Mouse (Mus musculus): Measurements from ENCODE around the gene Nipbl. TPM values are rescaled to one million over a fixed set of nuclear protein-coding genes. Genes with fewer than 3 reads are reported as not detected.
A peak's percentile ranks its signal among the peaks of the same experiment; 100 is the strongest.
"Not testable (repeated sequence)": the region's sequence is repeated elsewhere in the genome, so short reads cannot be mapped to it uniquely, and the experiment has no call there.

Nipbl gene
- total RNA-seq (2015) (69.1 and 73.4 TPM in 2 replicates), total RNA-seq (2017) (45.2 and 66.3 TPM in 2 replicates)

DNA sequence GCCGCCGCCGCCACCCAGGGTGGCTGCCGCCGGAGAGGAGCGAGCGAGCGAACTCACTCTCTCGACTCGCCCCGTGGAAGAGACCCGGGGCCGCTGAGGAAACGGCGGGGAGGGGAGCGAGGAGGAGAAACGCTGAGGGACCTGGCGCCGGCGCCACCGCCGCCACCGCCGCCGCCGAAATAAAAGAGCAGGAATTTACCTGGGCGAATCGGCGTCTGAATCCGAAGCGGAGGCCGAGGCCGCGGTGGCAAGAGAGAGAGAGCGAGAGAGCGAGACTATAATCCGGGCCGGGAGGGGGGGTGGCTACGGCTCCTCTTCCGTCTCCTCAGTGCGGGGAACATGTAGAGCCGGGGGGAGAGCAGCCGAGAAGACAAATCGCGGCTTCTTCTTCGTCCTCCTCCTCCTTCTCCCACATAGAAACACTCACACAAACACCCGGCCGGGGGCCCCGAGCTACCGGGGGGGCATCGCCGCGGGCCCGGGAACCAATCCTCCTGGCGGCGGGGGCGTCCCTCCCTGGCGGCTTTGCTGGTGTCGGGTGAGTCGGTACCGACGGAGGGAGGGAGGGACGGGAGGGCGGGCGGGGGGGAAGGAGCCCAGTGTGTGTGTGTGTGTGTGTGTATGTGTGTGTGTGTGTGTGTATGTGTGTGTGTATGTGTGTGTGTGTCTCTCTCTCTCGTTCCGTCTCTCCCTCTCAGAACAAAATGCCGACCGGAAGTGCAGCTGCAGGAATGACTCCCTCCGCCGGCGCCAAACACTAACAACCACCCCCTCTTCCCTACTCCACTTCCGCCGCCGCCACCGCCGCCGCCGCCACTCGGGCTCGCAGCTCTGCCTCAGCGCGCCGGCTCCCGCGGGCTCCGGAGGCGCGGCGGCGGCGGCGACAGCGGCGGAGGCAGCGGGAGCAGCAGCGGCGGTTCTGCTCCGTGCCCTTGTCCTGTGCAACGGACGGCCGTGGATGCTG lies at the start of gene Nipbl:
Gene Nipbl (minus strand): TSS at position 538 of the 964 bp plus-strand sequence.
- ATAC-seq (ENCODE audit: poor library complexity, severe bottlenecking), result peak; percentile 66

DNA sequence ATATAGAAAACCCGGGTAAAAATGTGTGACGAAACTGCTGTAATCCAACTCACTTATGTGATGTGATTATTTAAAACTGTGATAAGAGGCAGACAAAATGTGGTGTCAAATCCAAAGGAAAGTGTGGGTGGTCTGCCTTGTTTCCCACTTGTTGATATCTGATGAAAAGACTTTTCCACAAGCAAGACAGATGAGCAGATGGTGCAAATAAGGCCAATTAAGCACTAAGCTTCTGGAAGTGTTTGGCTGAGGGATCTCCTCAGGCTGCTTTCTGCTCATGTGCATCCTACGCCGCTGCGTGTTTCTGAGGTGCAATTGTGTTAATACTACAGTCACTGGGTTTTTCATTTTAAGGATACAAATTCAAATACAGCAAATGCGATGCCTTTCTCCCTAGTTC lies 41.0 kb upstream of the Nipbl start:
- no peak for ATAC-seq (ENCODE audit: poor library complexity, severe bottlenecking)

DNA sequence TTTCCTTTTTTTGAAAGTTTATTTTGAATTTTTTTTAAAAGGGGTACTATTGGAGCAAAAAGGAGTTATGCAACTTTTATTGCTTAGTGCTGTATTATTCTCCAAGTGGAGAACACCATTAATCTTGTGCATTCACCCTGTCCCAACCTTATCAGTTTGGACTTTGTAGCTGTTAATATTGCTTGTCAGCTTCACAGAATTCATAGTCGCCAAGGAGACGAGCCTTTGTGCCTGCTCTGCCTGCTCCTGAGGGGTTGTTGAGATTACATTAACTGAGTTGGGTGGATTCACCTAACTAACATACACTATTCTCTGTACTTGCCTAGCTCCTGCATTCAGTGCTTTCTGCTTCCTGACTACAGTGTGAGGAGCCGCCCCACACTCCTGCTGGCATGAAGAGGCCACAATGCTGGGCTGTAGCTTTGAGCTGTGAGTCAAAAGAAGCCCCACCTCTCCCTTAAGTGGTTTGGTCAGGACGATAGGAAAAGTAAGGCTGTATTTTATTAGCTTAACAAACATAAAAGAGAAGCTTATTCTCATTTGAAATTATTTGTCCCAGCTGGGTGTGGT lies 24.8 kb upstream of the Nipbl start:
- ATAC-seq (ENCODE audit: poor library complexity, severe bottlenecking), result no peak

DNA sequence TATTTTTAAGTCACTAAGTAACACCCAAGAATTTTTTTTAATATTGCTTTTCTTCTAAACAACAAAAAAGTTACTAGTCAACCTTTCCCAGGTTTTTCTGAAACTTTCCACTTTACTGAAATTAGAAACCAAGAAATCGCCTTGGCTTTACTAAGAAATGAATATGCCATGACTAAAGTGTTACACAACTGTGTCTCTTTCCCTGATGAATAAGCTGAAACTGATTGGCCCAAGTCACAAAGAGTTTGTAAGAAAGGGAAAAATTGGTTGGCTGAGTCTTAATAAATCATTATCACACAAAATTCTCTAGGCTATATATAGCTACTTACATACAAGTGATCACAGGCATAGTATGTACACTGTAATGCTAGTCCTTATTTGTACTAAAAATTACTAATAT lies 19.3 kb upstream of the Nipbl start:
- no peak for ATAC-seq (ENCODE audit: poor library complexity, severe bottlenecking)

DNA sequence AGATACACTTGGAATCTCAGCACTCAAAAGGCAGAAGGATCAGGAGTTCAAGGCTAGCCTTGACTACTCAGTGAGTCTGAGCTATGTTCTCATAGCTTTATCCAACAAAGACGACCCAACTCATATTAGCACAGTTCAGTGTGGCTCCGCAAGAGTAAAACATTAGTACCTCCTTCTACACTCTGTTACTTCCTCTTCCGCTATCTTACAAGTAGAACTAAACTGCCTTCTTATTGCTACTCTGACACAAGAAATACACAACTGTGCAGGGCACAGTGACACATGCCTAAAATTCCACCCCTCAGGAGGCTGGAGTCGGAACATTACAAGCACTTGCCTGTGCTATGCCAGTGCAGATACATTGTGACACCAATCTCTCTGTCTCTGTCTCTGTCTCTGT lies 18.5 kb upstream of the Nipbl start:
- peak; percentile 81 for ATAC-seq (ENCODE audit: poor library complexity, severe bottlenecking)

DNA sequence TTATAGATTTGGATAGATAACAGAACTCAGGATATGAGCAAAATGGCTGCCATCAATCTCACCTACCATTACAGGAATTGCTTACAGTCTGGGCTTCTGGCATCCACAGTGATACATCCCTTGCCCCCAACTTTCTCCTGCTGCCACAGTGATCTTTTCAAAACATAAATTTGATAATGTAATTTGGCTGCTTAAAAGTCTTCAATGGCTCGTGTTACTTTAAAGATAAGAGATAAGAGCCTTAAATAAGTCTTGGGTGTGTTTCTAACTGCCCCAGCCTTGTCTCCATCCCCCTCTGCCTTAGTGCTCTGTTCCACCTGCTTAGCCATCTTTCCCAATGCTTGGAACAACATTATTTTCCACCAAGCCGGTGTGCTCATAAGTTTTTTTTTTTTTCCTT lies 16.6 kb upstream of the Nipbl start:
- ATAC-seq (ENCODE audit: poor library complexity, severe bottlenecking), result no peak

DNA sequence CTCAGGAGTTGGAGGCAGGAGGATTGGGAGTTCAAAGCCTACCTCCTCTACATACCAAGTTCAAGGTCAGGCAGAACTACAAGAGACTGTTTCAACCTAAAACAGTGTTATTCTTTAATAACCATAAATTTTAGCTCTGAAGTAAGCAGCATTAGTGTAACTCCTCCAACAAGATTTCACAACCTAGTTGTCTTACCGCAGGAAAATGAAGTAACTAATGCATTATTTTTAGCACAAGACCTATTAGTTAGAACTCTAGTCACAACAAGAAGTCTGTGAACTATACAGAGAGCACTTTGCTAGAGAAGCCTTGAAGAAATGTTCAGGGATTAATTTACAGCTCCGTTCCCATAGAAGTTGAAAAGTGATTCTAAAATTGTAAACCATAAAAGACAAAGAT lies 15.7 kb upstream of the Nipbl start:
- ATAC-seq (ENCODE audit: poor library complexity, severe bottlenecking), result peak; percentile 48

DNA sequence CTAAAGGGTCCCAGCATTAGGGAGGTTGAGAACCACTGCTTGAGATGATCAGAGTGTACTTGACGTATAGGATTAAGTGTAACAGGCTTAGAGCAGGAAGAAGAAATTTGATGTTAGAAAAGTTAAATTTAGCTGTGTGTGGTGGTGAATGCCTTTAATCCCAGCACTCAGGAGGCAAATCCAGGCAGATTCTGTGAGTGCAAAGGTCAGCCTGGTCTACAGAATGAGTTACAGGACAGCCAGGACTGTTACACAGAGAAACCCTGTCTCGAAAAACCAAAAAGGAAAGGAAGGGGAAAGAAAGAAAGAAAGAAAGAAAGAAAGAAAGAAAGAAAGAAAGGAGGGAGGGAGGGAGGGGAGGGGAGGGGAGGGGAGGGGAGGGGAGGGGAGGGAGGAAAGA lies 12.0 kb upstream of the Nipbl start:
- ATAC-seq (ENCODE audit: poor library complexity, severe bottlenecking), result not testable (repeated sequence)

DNA sequence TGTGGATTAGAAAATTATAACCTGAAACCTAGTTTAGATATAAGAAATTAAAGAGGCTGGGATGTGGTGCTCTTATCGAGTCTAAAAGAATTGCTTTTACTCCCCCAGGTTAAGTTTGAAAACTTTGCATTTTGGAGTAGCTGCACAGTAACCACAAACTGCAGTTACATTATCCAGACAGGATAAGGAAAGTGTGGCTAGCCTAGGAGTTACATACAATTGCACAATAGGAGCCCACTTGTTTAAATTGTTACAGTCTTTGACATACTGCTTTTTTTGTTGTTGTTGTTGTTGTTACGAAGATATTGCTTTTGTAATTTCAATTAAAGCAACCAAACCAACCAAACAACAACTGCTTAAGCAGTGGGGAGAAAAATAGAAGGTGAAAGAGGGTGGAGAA lies 11.2 kb upstream of the Nipbl start:
- no peak for ATAC-seq (ENCODE audit: poor library complexity, severe bottlenecking)

DNA sequence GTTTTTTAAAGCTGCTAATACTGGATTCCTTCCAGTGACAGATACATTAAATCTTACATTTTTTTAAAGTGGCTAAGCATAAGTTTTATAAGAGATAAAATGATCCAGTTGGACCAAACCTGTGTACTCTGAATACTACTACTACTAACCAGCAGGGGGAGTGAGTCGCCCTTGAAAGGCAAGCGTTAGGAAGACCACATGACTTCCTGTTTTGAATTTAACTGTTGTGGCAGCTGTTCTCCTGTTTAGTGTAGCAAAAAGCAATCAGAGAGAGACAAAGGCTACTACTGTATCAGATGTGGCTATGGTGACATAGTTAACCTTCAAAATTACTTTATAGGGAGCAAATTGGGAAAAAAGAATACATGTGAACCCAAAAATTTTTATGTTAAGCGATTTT lies 6.8 kb upstream of the Nipbl start:
- ATAC-seq (ENCODE audit: poor library complexity, severe bottlenecking), result peak; percentile 93

DNA sequence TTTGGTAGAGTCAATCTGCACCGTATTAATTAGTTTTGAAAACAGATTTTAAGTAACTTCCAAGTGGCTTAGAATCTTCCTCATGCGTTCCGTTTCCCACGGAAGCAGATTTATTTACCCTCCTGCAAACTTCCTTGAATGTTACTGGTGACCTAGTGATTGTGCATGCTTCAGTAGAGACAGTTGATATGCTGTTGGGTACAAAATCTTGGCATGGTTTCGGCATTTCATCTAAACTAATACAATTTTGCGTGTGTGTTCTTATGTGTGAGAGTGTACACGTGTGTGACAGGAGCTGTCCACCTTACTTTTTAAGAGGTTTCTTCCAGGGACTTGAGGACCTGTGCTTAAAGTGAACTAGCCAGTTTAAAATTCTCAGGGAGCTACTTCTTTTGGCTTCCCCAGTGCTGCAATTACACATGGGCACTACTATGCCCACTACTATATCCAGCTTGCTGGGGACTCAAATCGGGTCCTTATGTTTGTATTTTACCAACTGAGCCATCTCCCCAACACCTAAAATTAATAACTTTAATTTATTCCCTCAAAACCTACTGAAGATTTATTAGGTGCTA lies 3.0 kb upstream of the Nipbl start:
- ATAC-seq (ENCODE audit: poor library complexity, severe bottlenecking), result no peak

DNA sequence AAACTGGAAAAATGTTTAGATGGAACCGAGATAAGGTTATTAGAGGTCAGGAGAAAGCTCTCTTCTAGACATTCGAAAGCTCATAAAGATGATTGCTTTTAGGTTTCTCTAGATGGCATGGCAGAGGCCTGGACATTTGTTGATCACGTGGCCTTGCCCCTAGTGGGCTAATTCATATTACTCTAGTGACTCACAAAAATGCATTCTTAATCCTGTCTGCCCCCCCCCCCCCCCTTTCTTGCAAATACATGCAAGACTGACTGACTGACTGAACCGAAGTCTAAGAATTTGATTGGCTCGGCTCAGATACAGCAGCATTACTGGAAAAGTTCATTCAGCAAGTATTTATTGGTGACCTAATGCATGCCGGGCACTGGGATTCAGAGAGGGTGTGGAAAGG lies 2.2 kb upstream of the Nipbl start:
- 0 out of 2 replicates have a peak, but pooled peaks have one; percentile 9 for ATAC-seq (ENCODE audit: poor library complexity, severe bottlenecking)

DNA sequence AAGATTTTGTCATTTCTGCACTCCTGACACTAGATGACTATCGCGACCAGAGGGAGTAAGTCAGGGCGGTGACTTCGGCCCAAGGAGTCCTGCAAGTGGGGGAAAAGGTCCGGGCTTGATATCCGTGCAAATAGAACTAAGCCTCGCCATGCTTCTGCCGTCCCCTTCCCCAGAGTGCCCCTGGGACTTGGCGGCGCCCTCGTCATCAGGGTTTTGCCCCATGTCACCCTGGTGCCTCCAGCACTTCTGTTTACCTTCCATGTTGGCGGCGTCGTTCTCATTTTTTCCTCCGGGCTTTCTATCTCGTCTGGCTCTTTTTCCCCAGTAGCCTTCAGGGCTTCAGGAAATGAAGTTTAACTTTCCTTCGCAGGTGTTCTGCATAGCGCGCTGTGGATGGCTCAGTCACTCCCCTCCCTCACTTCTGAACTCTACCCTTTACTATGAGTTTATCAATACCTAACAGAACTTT lies 1.7 kb upstream of the Nipbl start:
- ATAC-seq (ENCODE audit: poor library complexity, severe bottlenecking), result peak; percentile 9; the same call in 1 of the 2 replicates

DNA sequence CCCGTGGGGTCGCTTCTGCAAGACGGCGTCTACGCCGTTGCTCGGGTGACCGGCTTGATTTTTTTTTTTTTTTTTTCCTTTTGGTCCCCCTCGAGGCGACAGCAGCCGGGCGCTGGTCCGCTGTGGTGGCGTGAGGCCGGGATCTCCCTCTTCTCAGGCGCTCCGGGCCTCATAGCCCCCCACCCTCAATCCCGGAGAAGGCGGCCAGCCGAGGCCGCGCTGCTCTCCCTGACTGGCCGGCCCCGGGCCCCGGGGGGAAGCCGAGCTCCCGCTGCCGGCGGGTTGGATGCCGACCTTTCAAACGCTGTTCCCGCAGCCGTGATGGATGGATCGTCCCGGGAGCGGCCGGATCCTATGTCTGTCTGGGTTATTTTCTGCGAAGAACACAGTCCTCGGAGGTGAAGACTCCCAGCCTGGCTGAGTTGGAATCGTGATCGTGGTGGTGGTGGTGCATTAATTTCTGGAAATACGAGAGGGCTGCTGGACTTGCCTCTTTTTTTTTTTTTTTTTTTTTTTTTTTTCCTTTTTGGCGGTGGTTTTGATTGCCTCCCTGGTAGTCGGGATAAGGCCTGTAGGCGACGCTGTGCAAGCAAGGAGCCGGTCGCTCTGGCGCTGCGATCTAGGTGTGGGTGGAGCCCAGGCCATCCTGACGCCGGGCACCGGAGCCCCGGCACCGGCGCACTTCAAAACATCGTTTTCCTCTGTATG lies 781 bp upstream of the Nipbl start:
- peak; percentile 74 for ATAC-seq (ENCODE audit: poor library complexity, severe bottlenecking)

DNA sequence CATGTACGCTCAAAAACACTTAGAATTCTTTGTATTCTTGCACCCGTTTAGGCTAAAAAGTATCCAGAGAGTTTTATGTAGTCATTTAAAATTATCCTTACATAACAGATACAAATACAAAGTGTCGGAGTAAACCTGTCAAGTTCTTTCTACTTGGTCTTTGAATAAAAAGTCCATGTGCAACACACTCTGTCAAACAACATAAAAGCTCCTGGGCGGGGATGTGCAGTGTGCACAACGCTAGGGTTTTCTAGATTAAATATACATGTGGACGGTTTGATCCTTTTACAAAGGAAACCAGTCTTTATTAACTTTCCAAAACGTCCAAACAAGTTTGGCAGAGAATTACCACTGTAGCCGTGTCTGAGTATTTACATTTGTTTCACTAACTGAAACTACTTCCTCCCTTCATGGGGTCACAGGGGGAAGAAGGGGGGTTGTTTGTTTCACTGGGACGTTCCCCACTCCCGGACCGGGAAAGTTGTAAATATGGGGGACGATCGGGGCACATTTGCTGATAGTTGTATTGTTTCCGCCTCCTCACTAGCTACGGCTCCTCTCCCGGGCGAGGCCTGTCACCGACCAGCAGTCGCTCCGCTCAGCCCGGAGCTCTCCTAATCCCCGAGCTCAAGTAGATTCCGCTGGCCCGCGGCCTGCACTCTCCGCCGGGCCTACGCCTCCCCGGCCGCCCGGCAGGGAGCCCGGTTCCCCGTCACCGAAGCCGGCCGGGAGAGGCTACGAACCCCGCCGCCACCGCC lies 916 bp downstream of the Nipbl start:
- ATAC-seq (ENCODE audit: poor library complexity, severe bottlenecking), result peak; percentile 45

DNA sequence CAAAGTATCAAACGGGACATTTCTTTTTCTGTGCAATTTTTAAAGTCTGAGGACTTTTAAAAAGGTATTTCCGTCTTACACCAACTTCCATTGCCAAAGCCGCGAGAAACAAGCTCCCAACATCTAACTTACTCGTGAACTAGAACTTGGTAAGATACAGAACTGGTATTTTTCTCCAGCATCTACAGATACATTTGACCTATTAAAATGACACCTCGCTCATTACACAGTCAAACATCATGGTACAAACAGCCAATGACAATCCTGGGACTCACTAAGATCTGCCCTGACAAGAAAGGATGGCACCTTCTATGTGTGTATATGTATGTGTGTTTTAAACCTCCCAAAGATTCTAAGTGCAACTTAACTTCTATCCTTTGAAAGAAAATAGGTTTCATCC lies 1.5 kb downstream of the Nipbl start:
- no peak for ATAC-seq (ENCODE audit: poor library complexity, severe bottlenecking)

DNA sequence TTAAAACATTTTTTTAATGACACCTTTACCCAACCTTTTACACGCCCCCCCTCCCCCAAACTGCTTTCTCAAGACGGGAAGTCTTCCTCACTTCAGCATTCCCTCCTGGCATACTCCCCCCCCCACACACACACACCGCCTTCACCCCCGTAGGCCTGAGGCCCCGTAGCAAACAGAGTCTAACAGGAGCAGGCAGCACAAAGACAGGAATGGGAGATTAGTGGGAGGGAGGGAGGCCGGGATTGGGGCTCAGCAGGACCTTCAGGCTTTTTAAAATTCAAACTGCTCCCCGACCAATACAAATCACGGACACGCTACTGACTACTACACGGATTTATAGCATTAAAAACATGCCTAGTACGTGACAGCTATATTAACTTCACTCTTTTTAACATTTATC lies 2.1 kb downstream of the Nipbl start:
- ATAC-seq (ENCODE audit: poor library complexity, severe bottlenecking), result no peak

DNA sequence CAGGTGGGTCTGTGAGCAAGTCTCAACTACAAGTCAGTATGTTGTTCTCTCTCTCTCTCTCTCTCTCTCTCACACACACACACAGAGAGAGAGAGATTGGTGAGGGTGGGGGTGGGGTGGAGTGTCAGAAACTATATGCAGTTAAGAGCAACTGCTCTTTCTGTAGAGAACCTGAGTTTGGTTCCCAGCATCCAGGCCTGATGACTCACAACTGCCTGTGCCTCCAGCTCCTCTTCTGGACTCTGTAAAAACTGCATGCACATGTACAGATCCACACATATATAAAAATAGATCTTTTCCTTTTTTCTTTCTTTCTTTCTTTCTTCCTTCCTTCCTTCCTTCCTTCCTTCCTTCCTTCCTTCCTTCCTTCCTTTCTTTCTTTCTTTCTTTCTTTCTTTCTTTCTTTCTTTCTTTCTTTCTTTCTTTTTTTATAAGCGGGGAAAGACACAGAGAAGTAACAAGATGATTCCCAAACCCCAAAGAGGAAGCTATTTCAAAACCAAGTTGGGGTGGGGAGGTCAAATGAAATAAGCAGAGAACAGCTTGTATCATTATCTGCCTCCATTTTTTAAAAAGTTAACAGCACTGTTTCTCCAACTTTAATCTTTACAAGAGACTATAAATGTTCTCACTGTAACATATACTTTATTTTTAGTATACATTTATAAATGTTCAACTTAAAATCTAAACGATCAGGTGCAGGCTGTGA lies 10.9 kb downstream of the Nipbl start:
- ATAC-seq (ENCODE audit: poor library complexity, severe bottlenecking), result peak; percentile 84

DNA sequence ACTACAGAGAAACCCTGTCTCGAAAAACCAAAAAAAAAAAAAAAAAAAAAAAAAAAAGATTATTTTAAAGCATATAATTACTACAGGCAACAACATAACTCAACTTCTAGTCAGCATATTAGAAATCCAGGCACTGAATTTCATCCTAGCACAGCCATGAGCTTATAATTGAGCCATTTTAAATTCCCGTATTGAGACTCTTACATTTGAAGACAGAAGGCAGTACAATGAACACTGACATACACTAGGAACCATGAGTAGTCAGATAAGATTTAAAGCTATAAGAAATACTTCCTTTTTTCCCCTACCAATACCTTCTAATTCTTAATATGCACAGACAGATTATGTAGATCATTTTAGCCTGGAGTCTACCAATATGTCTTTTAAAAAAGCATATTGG lies 11.7 kb downstream of the Nipbl start:
- ATAC-seq (ENCODE audit: poor library complexity, severe bottlenecking), result no peak

DNA sequence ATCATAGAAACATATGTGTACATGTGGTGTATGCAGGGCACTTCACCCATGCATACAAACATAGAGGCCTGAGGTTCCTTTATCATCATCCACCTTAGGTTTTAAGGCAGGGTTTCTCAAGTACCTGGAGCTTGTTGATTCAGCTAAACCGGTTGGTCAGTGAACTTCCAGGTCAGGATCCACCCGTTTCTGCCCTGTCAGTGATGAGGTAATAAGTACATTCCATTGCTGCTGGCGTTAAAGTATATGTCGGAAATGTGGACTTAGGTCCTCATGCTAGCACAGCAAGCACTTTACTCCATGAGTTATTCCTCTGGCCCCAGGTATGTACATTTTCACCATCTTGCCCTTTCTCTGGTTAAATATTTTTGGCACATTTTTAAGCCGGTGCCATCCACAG lies 14.8 kb downstream of the Nipbl start:
- ATAC-seq (ENCODE audit: poor library complexity, severe bottlenecking), result no peak

All from megakaryocyte, adult 5-6 weeks (primary cell).